Mouse (Mus musculus) testis, adult 2 months (tissue): Measurements from ENCODE around the gene Tmem184b.

Source experiments
- CTCF ChIP-seq: fragments of 200-500 bp; IDR thresholded peaks from 2 replicates; pipeline ENCODE4 v1.5.1; 2012; ENCODE audit warnings: low read depth, mild to moderate bottlenecking, inconsistent platforms, low read length, moderate library complexity; ENCODE audit not compliant: control insufficient read depth, insufficient read depth, insufficient replicate concordance
- POLR2A ChIP-seq: fragments of 200-500 bp; IDR thresholded peaks from 2 replicates; pipeline ENCODE4 v1.6.1; 2012; ENCODE audit warnings: low read depth, mild to moderate bottlenecking, inconsistent platforms, low read length, moderate library complexity; ENCODE audit not compliant: control insufficient read depth

- TF ChIP-seq CTCF = no peak
- no peak for TF ChIP-seq POLR2A
Measured at GRCm38 (mm10) chr15:79369452-79370280, 33.7 kb downstream of the Tmem184b start.
